Mouse (Mus musculus): Measurements from ENCODE around the gene Aurkb. TPM values are rescaled to one million over a fixed set of nuclear protein-coding genes. Genes with fewer than 3 reads are reported as not detected.

The Aurkb gene
- polyA plus RNA-seq, 1 experiment = 28.2 TPM

- TF ChIP-seq POLR2AphosphoS2 (IDR thresholded peaks at IDR 0.05; ENCODE audit: insufficient read length, low read depth) = no peak
- Histone ChIP-seq H3K4me2 (ENCODE audit: low read depth) (peak overlapping the region; percentile 52), H3K36me3 (ENCODE audit: control insufficient read depth, insufficient read depth) (no peaks in the 10 kb centered on the region), H3K4me3 (no peak overlapping the region), H3ac (ENCODE audit: control insufficient read depth, insufficient read length) (no peak overlapping the region), H3K27me3 (ENCODE audit: control insufficient read depth, insufficient read depth, insufficient read length) (no peaks in the 10 kb centered on the region), H3K79me2 (ENCODE audit: control insufficient read depth, insufficient read depth) (no peaks in the 10 kb centered on the region)
Measured at GRCm38 (mm10) chr11:69078041-69078440, 32.6 kb downstream of the Aurkb start.

DNA sequence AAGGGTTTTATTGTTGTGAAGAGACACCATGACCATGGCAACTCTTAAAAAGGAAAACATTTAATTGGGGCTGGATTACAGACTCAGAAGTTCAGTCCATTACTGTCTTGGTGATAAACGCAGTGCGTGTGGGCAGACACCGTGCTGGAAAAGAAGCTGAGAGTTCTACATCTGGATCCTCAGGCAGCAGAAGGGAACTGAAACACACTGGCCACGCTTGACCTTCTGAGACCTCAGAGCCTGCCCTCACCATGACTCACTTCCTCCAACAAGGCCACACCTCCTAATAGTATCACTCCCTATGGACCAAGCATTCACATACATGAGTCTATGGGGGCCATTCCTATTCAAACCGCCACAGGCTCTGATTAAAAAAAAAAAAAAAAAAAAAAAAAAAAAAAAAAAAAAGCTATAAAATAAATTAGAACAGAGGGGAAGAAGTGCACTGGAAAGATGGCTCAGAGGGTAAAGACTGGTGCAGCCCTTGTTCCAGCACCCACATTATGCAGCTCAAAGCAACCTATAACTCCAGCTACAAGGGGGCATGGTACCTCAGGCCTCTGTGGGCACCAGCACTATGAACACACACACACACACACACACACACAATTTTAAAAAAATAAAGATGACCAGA is 33.5 kb downstream of the Aurkb start:
- Histone ChIP-seq H3K4me2 (ENCODE audit: low read depth) (peak overlapping the region; percentile 52), H3K27me3 (ENCODE audit: control insufficient read depth, insufficient read depth, insufficient read length) (no peaks in the 10 kb centered on the region), H3K4me3 (no peak overlapping the region), H3ac (ENCODE audit: control insufficient read depth, insufficient read length) (no peak overlapping the region), H3K36me3 (ENCODE audit: control insufficient read depth, insufficient read depth) (no peaks in the 10 kb centered on the region), H3K79me2 (ENCODE audit: control insufficient read depth, insufficient read depth) (no peaks in the 10 kb centered on the region)
- TF ChIP-seq REST (IDR thresholded peaks at IDR 0.05; ENCODE audit: insufficient read depth, insufficient read length) = no peak
- TF ChIP-seq MYOD1 (IDR thresholded peaks at IDR 0.05; ENCODE audit: control insufficient read depth in 1 of 3, insufficient read length in 2 of 3, low read depth in 2 of 3) = no peak
- TF ChIP-seq MAX (IDR thresholded peaks at IDR 0.05; ENCODE audit: low read depth) = no peak
- no peak for TF ChIP-seq TCF3 (IDR thresholded peaks at IDR 0.05; ENCODE audit: insufficient read length, low read depth)
- TF ChIP-seq MYOG (IDR thresholded peaks at IDR 0.05; ENCODE audit: control insufficient read depth in 1 of 3, insufficient read depth in 1 of 3, insufficient read length in 2 of 3, low read depth in 2 of 3) = no peak
- TF ChIP-seq E2F4 (IDR thresholded peaks at IDR 0.05; ENCODE audit: insufficient read depth) = no peak
- no peak for TF ChIP-seq CEBPB (IDR thresholded peaks at IDR 0.05; ENCODE audit: insufficient read depth, poor library complexity, severe bottlenecking)
- peak; percentile 62 for TF ChIP-seq POLR2AphosphoS2 (IDR thresholded peaks at IDR 0.05; ENCODE audit: insufficient read length, low read depth)
- TF ChIP-seq POLR2A (IDR thresholded peaks at IDR 0.05; ENCODE audit: insufficient read length, low read depth) = peak; percentile 63
- no peak for TF ChIP-seq SRF (IDR thresholded peaks at IDR 0.05; ENCODE audit: control insufficient read depth, insufficient read length, low read depth)
- TF ChIP-seq TCF12 (IDR thresholded peaks at IDR 0.05; ENCODE audit: insufficient read depth, poor library complexity, severe bottlenecking) = no peak

GRCm38 (mm10) chr11:69080102-69080854 is 34.8 kb downstream of the Aurkb start:
- H3ac ChIP-seq (ENCODE audit: control insufficient read depth, insufficient read length) = no peak overlapping the region
- H3K79me2 ChIP-seq (ENCODE audit: control insufficient read depth, insufficient read depth) = no peaks in the 10 kb centered on the region
- no peaks in the 10 kb centered on the region for H3K36me3 ChIP-seq (ENCODE audit: control insufficient read depth, insufficient read depth)
- no peak for TF ChIP-seq TCF12 (IDR thresholded peaks at IDR 0.05; ENCODE audit: insufficient read depth, poor library complexity, severe bottlenecking)
- TF ChIP-seq CEBPB (IDR thresholded peaks at IDR 0.05; ENCODE audit: insufficient read depth, poor library complexity, severe bottlenecking) = no peak
- no peak for TF ChIP-seq MYOG (IDR thresholded peaks at IDR 0.05; ENCODE audit: control insufficient read depth in 1 of 3, insufficient read depth in 1 of 3, insufficient read length in 2 of 3, low read depth in 2 of 3)
- TF ChIP-seq USF1 (IDR thresholded peaks at IDR 0.05; ENCODE audit: low read depth) = no peak
- no peaks in the 10 kb centered on the region for H3K27me3 ChIP-seq (ENCODE audit: control insufficient read depth, insufficient read depth, insufficient read length)
- H3K4me3 ChIP-seq = no peak overlapping the region
- no peak overlapping the region for H3K4me2 ChIP-seq (ENCODE audit: low read depth)

- H3K4me2 ChIP-seq (ENCODE audit: low read depth) = no peak overlapping the region
- no peak overlapping the region for H3K4me3 ChIP-seq
- H3K36me3 ChIP-seq (ENCODE audit: control insufficient read depth, insufficient read depth) = no peaks in the 10 kb centered on the region
- H3K79me2 ChIP-seq (ENCODE audit: control insufficient read depth, insufficient read depth) = no peaks in the 10 kb centered on the region
- TF ChIP-seq POLR2AphosphoS2 (IDR thresholded peaks at IDR 0.05; ENCODE audit: insufficient read length, low read depth) = no peak
- no peak for TF ChIP-seq USF1 (IDR thresholded peaks at IDR 0.05; ENCODE audit: low read depth)
- no peak for TF ChIP-seq TCF3 (IDR thresholded peaks at IDR 0.05; ENCODE audit: insufficient read length, low read depth)
- TF ChIP-seq SRF (IDR thresholded peaks at IDR 0.05; ENCODE audit: control insufficient read depth, insufficient read length, low read depth) = no peak
- no peak for TF ChIP-seq REST (IDR thresholded peaks at IDR 0.05; ENCODE audit: insufficient read depth, insufficient read length)
- TF ChIP-seq MYOG (IDR thresholded peaks at IDR 0.05; ENCODE audit: control insufficient read depth in 1 of 3, insufficient read depth in 1 of 3, insufficient read length in 2 of 3, low read depth in 2 of 3) = no peak
- no peak for TF ChIP-seq TCF12 (IDR thresholded peaks at IDR 0.05; ENCODE audit: insufficient read depth, poor library complexity, severe bottlenecking)
- TF ChIP-seq E2F4 (IDR thresholded peaks at IDR 0.05; ENCODE audit: insufficient read depth) = no peak
- no peak for TF ChIP-seq MYOD1 (IDR thresholded peaks at IDR 0.05; ENCODE audit: control insufficient read depth in 1 of 3, insufficient read length in 2 of 3, low read depth in 2 of 3)
- no peak for TF ChIP-seq MAX (IDR thresholded peaks at IDR 0.05; ENCODE audit: low read depth)
- TF ChIP-seq CEBPB (IDR thresholded peaks at IDR 0.05; ENCODE audit: insufficient read depth, poor library complexity, severe bottlenecking) = no peak
- TF ChIP-seq POLR2A (IDR thresholded peaks at IDR 0.05; ENCODE audit: insufficient read length, low read depth) = no peak
- H3K27me3 ChIP-seq (ENCODE audit: control insufficient read depth, insufficient read depth, insufficient read length) = no peaks in the 10 kb centered on the region
- H3ac ChIP-seq (ENCODE audit: control insufficient read depth, insufficient read length) = no peak overlapping the region
Measured at GRCm38 (mm10) chr11:69080855-69081222, 35.4 kb downstream of the Aurkb start.

GRCm38 (mm10) chr11:69081613-69082012 is 36.2 kb downstream of the Aurkb start:
- H3K4me3 ChIP-seq = no peak overlapping the region
- H3ac ChIP-seq (ENCODE audit: control insufficient read depth, insufficient read length) = no peak overlapping the region
- H3K4me2 ChIP-seq (ENCODE audit: low read depth) = no peak overlapping the region
- TF ChIP-seq MYOD1 (IDR thresholded peaks at IDR 0.05; ENCODE audit: control insufficient read depth in 1 of 3, insufficient read length in 2 of 3, low read depth in 2 of 3) (no peak), E2F4 (IDR thresholded peaks at IDR 0.05; ENCODE audit: insufficient read depth) (no peak), REST (IDR thresholded peaks at IDR 0.05; ENCODE audit: insufficient read depth, insufficient read length) (no peak), CEBPB (IDR thresholded peaks at IDR 0.05; ENCODE audit: insufficient read depth, poor library complexity, severe bottlenecking) (no peak), MYOG (IDR thresholded peaks at IDR 0.05; ENCODE audit: control insufficient read depth in 1 of 3, insufficient read depth in 1 of 3, insufficient read length in 2 of 3, low read depth in 2 of 3) (no peak), TCF3 (IDR thresholded peaks at IDR 0.05; ENCODE audit: insufficient read length, low read depth) (no peak), MAX (IDR thresholded peaks at IDR 0.05; ENCODE audit: low read depth) (no peak), SRF (IDR thresholded peaks at IDR 0.05; ENCODE audit: control insufficient read depth, insufficient read length, low read depth) (no peak), POLR2A (IDR thresholded peaks at IDR 0.05; ENCODE audit: insufficient read length, low read depth) (no peak), TCF12 (IDR thresholded peaks at IDR 0.05; ENCODE audit: insufficient read depth, poor library complexity, severe bottlenecking) (no peak), USF1 (IDR thresholded peaks at IDR 0.05; ENCODE audit: low read depth) (no peak), POLR2AphosphoS2 (IDR thresholded peaks at IDR 0.05; ENCODE audit: insufficient read length, low read depth) (no peak)
- H3K36me3 ChIP-seq (ENCODE audit: control insufficient read depth, insufficient read depth) = no peaks in the 10 kb centered on the region
- no peaks in the 10 kb centered on the region for H3K27me3 ChIP-seq (ENCODE audit: control insufficient read depth, insufficient read depth, insufficient read length)
- H3K79me2 ChIP-seq (ENCODE audit: control insufficient read depth, insufficient read depth) = no peaks in the 10 kb centered on the region

Data from myocyte (in vitro differentiated cells).